Mouse (Mus musculus): ENCODE measurements around the gene Mrtfb. TPM values are rescaled to one million over a fixed set of nuclear protein-coding genes. Genes with fewer than 3 reads are reported as not detected.

Mrtfb gene
- total RNA-seq (2021): 100 to 1,000 TPM; 188 to 193 TPM
- long read RNA-seq, experiment 1, full-length matches to known transcripts: 27 of 74 reads
- long read RNA-seq, experiment 1, partial matches to known transcripts: 16 of 74 reads
- long read RNA-seq, experiment 1, other reads (novel, unspliced or antisense): 31 of 74 reads
- long read RNA-seq, experiment 2, full-length matches to known transcripts: 17 of 58 reads
- long read RNA-seq, experiment 2, partial matches to known transcripts: 15 of 58 reads
- long read RNA-seq, experiment 2, other reads (novel, unspliced or antisense): 26 of 58 reads

GRCm38 (mm10) chr16:13255855-13256635 lies at the start of gene Mrtfb:
Mrtfb (plus strand) TSS chr16:13256481.
- Histone ChIP-seq H3K27ac (peak within 1 kb of the TSS; percentile 97), H3K4me3 (peak within 1 kb of the TSS; percentile 76)
- intact Hi-C loops (cut with DNase I): loop anchor here (2.0 to 5.0 kb wide), 3 partner anchors 59 to 101 kb away; no protein-coding TSS in a partner anchor
- peak; percentile 18 for TF ChIP-seq CTCF (IDR thresholded peaks at IDR 0.05)
- DNase-seq (ENCODE audit: extremely low spot score in 1 of 2, low spot score in 2 of 2): peak; percentile 87 to 88

DNA sequence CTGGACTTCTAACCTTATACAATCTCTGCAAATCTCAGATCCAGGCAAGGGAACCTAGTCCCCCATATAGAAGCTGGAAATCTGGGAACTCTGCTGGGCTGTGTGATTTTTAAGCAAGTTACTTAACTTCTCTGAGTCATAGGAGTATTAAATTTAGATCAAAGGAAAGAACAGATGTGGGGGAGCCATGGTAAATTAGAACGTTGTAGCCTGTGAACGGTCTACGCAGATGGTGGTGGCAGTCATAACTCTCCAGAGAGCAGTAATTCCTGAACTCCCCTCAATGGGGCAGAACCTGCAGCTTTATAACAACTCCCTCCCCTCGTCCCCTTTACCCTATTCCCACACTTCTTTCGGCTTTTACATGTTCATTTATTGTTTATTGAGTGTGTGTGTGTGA lies 48.6 kb upstream of the Mrtfb start:
- peak in 1 of 2 experiments; percentile 23 for DNase-seq (ENCODE audit: extremely low spot score in 1 of 2, low spot score in 2 of 2)
- intact Hi-C loops (cut with DNase I): loop anchor here (1.0 kb wide), 1 partner anchor 10 kb away; no protein-coding TSS in a partner anchor
- TF ChIP-seq CTCF (IDR thresholded peaks at IDR 0.05): peak; percentile 9
- H3K27ac ChIP-seq: peak overlapping the region; percentile 83
- no peak overlapping the region for H3K4me3 ChIP-seq

- DNase-seq (ENCODE audit: extremely low spot score in 1 of 2, low spot score in 2 of 2): no peak
- H3K4me3 ChIP-seq: no peak overlapping the region
- intact Hi-C loops (cut with DNase I): no loop called here
- peak overlapping the region; percentile 83 for H3K27ac ChIP-seq
- TF ChIP-seq CTCF (IDR thresholded peaks at IDR 0.05): no peak
Measured at GRCm38 (mm10) chr16:13208087-13208486, 48.2 kb upstream of the Mrtfb start.

- Histone ChIP-seq H3K4me3 (no peak overlapping the region), H3K27ac (no peak overlapping the region)
- TF ChIP-seq CTCF (IDR thresholded peaks at IDR 0.05): no peak
- no peak for DNase-seq (ENCODE audit: extremely low spot score in 1 of 2, low spot score in 2 of 2)
- intact Hi-C loops (cut with DNase I): no loop called here
Measured at GRCm38 (mm10) chr16:13212781-13213180, 43.5 kb upstream of the Mrtfb start.

DNA sequence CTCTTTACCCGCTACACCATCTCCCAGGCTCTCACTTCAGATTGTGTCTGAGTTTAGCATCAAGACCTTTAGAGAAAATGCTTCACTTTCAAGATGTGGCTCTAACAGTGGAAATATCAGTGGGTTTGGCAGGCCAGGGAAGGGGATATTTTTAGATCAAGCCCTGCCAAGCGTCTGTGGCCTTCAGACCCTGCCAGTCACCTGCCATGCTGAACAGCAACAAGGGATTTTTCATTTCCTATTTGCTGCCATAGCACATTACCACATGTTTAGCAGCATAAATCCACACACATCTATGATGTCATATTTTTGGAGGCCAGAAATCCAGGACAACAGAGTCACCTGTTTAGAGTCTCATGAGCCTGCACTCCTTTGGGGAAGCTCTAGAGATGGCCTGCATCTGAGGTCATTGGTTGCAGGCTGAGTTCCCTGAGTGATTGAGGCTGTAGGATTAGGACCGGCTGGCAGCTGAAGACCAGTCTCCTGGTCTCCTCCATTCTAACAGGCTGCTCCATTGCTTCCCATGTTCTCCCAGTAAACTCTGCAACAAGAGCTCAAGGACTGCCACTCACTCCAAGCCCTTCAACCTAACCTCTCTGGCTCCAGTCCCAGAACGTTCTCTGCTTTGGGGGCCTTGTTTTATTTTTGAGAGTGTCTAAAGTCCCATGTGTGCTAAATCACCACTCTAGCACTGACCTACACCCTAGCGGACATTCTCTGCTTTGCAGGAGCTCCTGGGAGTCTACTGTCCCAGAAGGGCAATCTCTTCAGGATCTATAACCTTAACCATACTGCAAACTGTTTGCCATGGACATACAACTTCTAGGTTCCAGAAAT lies 39.9 kb upstream of the Mrtfb start:
- intact Hi-C loops (cut with DNase I): no loop called here

DNA sequence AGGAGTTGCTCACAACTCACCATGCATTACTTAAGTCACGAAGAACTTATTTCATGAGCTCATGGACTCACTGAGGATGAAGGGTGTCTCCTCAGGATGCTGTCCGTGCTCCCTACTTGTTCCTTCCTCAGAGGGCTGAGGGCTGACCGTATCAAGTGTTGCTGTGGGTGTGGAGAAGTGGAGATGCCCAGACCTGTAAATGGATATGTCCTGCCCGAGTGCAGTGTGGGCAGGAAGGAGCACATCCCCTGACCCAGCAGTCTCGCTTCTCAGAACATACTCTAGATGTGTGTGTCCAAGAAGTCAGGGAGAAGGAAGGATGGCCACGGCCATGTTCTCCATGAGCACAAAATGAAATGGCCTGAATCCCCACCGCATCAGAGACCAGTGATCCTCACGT lies 38.3 kb upstream of the Mrtfb start:
- DNase-seq (ENCODE audit: extremely low spot score in 1 of 2, low spot score in 2 of 2): no peak
- Histone ChIP-seq H3K27ac (no peak overlapping the region), H3K4me3 (no peak overlapping the region)
- intact Hi-C loops (cut with DNase I): no loop called here
- TF ChIP-seq CTCF (IDR thresholded peaks at IDR 0.05): no peak

More for the DNA sequence above, 39.9 kb upstream of the Mrtfb start:
- DNase-seq (ENCODE audit: extremely low spot score in 1 of 2, low spot score in 2 of 2): no peak
- H3K27ac ChIP-seq: no peak overlapping the region
- no peak overlapping the region for H3K4me3 ChIP-seq
- no peak for TF ChIP-seq CTCF (IDR thresholded peaks at IDR 0.05)

GRCm38 (mm10) chr16:13221475-13221874 lies 34.8 kb upstream of the Mrtfb start:
- intact Hi-C loops (cut with DNase I): no loop called here
- H3K4me3 ChIP-seq: no peak overlapping the region
- no peak overlapping the region for H3K27ac ChIP-seq
- DNase-seq (ENCODE audit: extremely low spot score in 1 of 2, low spot score in 2 of 2): no peak
- TF ChIP-seq CTCF (IDR thresholded peaks at IDR 0.05): no peak

DNA sequence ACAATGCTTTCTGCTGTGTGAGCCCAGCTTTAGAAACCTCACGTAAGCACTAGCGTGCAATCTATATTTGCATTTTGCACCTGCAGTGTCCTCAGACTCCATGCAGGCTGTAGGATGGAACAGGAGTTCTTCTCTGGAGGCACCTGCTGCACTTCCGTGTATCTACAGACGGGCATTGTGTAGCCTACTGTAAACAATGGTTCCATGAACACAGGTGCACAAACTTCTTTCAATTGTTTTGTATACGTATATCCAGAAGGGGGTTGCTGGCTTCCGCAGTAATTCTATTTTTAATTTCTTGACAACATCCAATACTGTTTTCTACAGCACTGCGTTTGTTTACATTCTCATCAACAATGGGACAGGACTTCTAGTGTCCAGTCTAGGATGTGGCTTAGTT lies 24.2 kb upstream of the Mrtfb start:
- DNase-seq (ENCODE audit: extremely low spot score in 1 of 2, low spot score in 2 of 2): no peak
- no peak for TF ChIP-seq CTCF (IDR thresholded peaks at IDR 0.05)
- Histone ChIP-seq H3K27ac (no peak overlapping the region; the same call in 1 of the 2 replicates), H3K4me3 (no peak overlapping the region)
- intact Hi-C loops (cut with DNase I): no loop called here

DNA sequence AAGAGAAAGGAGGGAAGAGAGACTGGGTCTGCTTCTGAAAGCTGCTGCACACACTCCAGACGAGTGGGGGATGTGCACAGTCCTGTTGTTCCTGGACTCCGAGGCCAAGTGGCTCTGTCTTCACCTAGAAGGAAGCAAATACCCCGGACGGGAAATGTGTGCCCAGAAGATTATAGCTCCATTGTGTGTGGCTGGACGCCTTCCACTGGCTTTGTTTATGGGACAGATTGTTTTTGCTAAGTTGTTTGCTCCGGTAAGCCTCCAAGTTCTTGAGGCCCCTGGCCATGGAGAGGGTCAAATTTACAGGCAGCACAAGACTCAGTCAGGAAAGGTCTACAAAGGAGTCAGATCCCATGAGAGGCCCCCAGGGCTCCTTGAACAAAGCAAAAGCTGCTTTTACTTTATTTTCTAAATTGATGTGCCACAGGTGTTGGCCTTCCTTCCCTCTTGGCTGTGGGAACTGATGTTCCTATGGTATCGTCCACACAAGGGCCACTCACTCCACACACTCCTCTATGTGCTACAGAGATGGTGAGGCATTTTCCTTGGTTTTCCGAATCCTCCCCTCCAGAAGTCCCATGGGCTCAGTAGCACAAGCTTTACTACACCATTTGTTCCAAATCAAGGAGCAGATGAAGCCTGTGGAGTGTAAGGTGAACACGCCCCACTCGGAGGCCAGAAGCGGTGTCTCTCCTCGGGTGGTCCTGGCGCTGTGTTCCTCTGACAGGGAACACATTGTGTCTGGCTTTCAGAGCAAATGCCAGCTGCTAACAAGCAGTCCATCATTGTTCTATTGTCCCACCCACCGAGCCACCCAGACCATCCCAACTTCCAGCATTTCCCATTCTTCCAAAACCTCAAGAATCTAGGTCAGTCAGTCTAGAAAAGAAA lies 23.1 kb upstream of the Mrtfb start:
- Histone ChIP-seq H3K4me3 (no peak overlapping the region), H3K27ac (peak overlapping the region; percentile 2; the same call in 1 of the 2 replicates)
- no peak for DNase-seq (ENCODE audit: extremely low spot score in 1 of 2, low spot score in 2 of 2)
- intact Hi-C loops (cut with DNase I): no loop called here
- TF ChIP-seq CTCF (IDR thresholded peaks at IDR 0.05): no peak

DNA sequence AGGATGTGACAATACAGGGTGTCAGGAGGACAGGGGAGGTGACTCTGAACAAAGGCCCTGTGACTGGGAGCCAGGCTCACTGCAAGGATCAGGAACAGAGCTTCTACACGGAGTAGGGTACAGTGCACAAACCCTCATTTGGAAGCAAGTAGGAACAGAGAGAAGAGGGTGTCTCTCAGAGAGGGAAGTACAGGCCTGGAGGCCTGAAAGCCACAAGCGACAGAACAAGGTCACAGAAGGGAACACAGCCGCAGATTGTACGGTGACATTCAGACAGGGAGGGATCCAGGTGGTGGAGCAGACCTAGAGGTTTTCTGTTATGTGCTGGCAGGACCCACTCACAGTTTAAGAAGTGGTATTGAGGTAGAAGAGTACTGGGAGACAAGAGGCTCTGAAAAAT lies 17.2 kb upstream of the Mrtfb start:
- intact Hi-C loops (cut with DNase I): no loop called here
- DNase-seq (ENCODE audit: extremely low spot score in 1 of 2, low spot score in 2 of 2): no peak
- Histone ChIP-seq H3K4me3 (no peak overlapping the region), H3K27ac (no peak overlapping the region)
- no peak for TF ChIP-seq CTCF (IDR thresholded peaks at IDR 0.05)

DNA sequence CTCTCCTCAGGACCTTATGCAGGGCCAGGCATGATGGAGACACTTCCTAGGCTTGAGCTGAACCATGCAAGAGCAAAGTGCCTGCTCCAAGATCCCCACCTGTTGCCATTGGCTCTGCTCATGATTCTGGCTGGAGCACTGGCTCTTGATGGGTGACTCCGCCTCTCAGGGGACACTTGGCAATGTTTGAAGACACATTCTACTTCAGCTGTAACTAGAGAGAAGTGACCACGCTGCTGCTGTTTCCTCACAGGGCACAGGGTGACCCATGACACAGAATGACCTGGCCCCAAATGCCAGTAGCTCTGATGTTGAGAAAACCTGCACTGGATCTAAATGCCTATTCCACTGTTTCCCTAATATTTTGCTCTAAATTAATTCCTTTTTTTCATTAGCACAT lies 16.7 kb upstream of the Mrtfb start:
- Histone ChIP-seq H3K4me3 (no peak overlapping the region), H3K27ac (no peak overlapping the region)
- TF ChIP-seq CTCF (IDR thresholded peaks at IDR 0.05): no peak
- intact Hi-C loops (cut with DNase I): no loop called here
- no peak for DNase-seq (ENCODE audit: extremely low spot score in 1 of 2, low spot score in 2 of 2)

Measured in left cerebral cortex, adult 2 months (tissue).